Mouse (Mus musculus) splenic B cell, adult 2 months (primary cell): Measurements from ENCODE around the gene Eef2k.
A peak's percentile ranks its signal among the peaks of the same experiment; 100 is the strongest.
"Not testable (repeated sequence)": the region's sequence is repeated elsewhere in the genome, so short reads cannot be mapped to it uniquely, and the experiment has no call there.

Experiments
- DNase-seq: peaks from one replicate; pipeline ENCODE4 v3.0.0-alpha.2; 2011; ENCODE audit warnings: low read depth, low spot score
- H3K27me3 ChIP-seq: 2 replicates; pipeline ENCODE4 v1.6.1; 2012; ENCODE audit warnings: mild to moderate bottlenecking, low read length, moderate library complexity, mixed read lengths; ENCODE audit not compliant: control insufficient read depth, poor library complexity, insufficient read depth, severe bottlenecking
- H3K36me3 ChIP-seq: 2 replicates; pipeline ENCODE4 v1.6.1; 2012; ENCODE audit warnings: mild to moderate bottlenecking, low read length, moderate library complexity, mixed read lengths; ENCODE audit not compliant: control insufficient read depth, poor library complexity, insufficient read depth, severe bottlenecking

Gene Eef2k

DNA sequence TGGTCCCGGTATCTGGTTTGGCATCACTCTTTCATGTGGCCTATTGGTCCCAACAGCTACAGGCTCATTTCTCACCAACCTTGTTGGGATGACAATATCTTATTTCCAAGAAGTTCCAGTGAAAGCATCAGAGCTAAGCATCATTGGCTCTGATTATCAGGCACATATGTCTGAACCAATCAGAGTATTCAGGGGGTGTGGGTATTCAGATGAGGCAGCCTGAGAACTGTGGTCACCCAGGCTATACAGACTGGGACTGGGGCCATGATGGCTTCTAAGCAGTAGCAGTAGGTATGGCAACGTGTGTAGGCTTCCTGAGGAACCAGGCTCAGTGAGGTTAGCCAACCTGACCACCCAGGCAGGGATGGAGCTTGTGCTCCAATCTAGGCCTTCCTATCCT, 38.8 kb downstream of the Eef2k start:
- DNase-seq: no peak
- H3K27me3 ChIP-seq: no peaks in the 10 kb centered on the region
- H3K36me3 ChIP-seq: peaks cover 1% of the 10 kb centered on the region; the same call in 1 of the 2 replicates

DNA sequence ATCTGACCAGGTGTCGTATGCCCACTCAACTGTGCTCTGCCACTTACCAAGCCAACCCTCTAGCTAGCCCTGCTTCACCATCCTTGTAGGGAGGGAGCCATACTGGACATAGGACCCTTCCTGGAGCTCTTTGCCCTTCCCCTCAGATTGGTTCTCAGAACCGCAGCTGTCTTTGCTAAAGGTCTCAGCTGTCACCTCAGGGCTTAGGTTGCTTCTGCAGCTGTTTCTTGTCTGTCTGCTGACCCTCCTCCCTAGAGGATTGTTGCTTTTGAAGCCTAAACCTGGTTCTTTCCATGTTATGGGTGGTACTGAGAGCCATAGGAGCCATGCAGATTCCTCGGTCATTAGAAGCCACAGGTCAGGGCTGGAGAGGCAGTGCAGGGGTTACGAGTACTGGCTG, 40.0 kb downstream of the Eef2k start:
- H3K27me3 ChIP-seq: no peaks in the 10 kb centered on the region

DNA sequence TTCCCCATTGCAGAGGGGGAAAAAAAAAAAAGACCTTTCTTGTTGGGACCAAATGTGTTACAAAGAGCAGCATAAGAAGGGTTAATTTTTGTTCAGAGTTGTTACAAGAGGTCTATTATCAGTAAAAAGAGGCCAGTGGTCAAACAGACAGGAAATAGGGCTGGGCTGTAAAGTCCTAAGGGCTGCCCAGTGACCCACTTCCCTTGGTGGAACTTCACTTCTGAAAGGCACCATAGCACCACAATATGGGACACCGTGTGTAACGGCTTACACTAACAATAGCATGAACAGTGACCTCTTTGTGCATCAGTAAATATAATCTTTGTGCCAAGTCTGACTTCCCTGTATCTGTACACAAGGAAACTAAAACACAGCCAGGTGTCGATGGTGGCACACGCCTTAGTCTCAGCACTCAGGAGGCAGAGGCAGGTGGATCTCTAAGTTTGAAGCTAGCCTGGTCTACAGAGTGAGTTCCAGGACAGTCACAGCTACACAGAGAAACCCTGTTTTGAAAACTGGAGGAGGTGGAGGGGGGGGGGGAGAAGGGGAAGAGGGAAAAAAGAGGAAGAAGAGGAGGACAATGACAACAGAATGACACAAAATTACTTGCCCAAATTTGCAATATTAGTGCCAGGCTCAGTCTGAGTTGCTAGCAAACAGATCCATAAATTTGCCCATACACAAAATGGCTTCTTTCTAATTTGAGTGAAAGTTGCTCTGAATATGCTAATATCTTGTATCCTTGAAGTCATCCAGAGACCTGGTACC, 41.1 kb downstream of the Eef2k start:
- Histone ChIP-seq H3K27me3 (no peaks in the 10 kb centered on the region), H3K36me3 (peaks cover 1% of the 10 kb centered on the region; the same call in 1 of the 2 replicates)
- no peak for DNase-seq

More for the DNA sequence above, 40.0 kb downstream of the Eef2k start:
- no peak for DNase-seq
- H3K36me3 ChIP-seq: peaks cover 1% of the 10 kb centered on the region; the same call in 1 of the 2 replicates

DNA sequence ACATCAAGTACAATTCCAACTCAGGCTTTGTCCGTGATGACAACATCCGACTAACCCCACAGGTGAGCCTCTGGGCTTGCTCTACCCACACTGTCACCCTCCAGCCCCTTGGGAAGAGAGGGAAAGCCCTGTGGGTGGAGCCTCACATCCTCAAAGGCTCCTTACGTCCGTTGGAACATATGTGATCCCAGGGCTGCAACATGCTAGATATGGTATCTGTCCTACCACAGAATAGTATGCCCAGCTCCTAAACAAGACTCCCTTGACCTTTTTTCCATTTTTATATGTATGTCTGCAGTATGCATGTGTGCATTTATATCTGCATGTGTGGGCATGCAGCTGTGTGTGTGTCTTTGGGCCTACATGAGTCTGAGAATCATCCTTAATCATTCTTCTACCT, 42.1 kb downstream of the Eef2k start:
- no peaks in the 10 kb centered on the region for H3K27me3 ChIP-seq
- peaks cover 1% of the 10 kb centered on the region; the same call in 1 of the 2 replicates for H3K36me3 ChIP-seq
- no peak for DNase-seq

DNA sequence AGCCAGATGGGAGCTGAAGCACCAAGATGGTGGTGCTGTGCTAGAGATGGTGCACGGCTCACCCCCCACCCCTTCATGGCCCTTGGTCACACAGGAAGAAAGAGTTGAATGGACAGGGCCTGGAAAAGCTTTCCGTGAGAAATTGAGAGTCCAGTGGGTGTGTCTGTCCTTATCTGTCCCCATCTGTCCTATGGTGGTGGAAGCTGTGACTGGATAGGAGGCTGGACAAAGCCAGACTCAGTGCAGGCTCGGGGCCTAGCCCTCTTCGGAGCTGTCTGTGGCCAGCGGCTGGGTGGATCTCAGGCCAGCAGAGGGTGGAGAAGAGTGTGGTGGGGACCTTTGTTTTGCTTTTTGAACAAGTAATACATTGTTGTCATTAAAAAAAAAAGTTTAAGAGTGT, 50.5 kb downstream of the Eef2k start:
- Histone ChIP-seq H3K36me3 (no peaks in the 10 kb centered on the region), H3K27me3 (no peaks in the 10 kb centered on the region; the same call in 1 of the 2 replicates)
- no peak for DNase-seq

DNA sequence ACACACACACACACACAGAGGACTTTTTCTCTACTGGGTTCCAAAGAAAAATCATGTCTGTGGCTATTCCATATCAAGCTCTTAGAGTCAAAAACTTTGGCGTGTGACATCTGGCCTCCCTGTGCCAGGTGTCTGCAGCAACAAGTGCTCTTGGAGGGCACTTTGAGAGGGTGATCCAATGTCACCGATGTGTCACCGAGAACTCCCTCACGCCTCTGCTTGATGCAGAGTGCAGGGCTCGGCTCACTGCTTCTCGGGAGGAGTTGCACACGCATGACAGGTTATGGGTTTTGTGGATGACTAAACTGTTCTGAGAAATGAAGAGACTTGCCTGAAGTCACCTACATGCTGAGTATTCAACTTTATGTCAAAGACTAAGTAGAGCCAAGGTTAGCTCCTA, 54.4 kb downstream of the Eef2k start:
- no peaks in the 10 kb centered on the region; the same call in 1 of the 2 replicates for H3K27me3 ChIP-seq
- no peaks in the 10 kb centered on the region for H3K36me3 ChIP-seq
- DNase-seq: no peak

DNA sequence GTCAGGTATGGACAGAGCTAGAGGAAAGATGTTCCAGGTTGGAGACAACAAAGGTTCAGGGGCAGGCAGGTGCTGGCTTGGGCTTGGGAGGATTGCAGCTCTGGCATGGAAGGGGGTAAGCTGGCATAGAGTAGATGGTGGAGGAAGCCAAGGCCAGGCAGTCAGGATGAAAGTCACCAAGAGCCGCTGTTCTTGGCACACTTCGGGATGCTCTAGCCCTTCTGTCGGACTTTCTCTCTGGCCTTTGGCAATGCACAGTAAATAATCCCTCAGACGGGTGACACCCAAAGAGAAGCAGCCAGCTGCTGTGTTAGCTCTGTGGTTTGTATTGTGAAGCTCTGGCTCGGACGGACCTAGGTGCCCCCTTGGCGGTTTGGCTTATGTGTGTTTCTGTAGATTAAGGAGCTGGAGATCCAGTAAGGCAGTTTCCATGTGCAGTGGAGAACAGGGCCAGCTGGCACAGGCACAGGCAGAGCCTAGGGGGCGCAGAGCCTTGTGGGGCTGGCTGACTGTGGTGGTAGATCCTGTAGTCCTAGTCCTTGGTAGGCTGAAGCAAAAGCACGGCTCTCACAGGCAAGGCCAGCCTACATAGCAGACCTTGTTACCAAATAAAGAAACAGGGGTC, 55.2 kb downstream of the Eef2k start:
- Histone ChIP-seq H3K27me3 (no peaks in the 10 kb centered on the region; the same call in 1 of the 2 replicates), H3K36me3 (no peaks in the 10 kb centered on the region)

DNA sequence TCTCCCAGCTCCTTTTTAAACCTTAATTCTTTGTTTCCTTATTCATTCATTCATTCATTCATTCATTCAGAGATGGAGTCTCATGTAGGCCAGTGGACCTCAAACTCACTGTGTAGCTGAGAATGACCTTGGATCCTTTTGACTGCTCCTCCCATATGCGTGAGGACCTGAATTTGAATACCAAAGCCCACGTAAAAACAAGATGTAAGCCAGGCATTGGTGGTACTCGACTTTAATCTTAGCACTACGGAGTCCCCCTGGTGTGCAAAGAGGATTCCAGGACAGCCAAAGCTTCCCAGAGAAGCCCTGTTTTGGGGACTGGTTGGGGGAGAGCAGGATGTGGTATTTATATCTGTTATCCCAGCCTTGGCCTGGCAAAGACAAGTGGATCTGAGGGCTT, 57.6 kb downstream of the Eef2k start:
- no peaks in the 10 kb centered on the region for H3K36me3 ChIP-seq
- DNase-seq: no peak
- no peaks in the 10 kb centered on the region; the same call in 1 of the 2 replicates for H3K27me3 ChIP-seq

More for the DNA sequence above, 55.2 kb downstream of the Eef2k start:
- DNase-seq: no peak

DNA sequence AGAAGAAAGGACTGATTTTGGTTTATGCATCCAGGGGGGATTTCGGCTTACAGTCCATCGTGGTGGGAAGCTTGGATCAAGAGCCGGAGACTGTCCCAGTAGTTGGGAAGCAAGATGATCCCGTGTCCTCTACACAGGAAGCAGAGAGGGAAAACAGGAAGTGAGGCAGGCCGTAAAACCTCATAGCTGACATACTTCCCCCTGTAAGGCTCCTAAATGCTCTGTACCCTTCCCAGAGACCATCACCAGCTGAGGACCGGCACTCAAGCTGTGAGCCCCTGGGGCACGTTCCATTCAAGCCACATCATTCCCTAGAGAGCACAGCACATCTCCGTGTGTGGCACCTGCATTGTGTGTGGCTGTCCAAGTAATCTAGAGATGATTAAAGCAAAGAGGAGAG, 59.1 kb downstream of the Eef2k start:
- H3K36me3 ChIP-seq: no peaks in the 10 kb centered on the region

DNA sequence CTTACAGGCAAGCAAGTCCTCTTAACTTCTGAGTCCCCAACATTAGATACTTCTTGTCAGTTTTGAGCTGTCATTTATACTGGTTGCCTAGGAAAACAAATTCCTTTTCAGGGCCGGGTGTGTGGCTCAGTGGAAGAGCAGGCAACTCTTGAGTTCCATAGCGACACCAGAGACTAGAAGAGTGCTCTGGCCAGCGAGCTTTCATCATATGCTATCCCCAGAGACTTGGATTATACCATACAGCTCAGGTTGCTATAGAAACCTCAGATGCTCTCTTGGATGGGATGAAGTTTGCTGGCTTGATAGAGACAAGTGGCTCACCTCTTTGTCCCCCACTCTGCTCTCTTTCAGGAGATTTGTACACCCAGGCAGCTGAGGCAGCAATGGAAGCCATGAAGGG, 60.3 kb downstream of the Eef2k start:
- DNase-seq: no peak
- no peaks in the 10 kb centered on the region for H3K27me3 ChIP-seq
- H3K36me3 ChIP-seq: no peaks in the 10 kb centered on the region

More for the DNA sequence above, 59.1 kb downstream of the Eef2k start:
- peak; percentile 6 for DNase-seq
- no peaks in the 10 kb centered on the region; the same call in 1 of the 2 replicates for H3K27me3 ChIP-seq

DNA sequence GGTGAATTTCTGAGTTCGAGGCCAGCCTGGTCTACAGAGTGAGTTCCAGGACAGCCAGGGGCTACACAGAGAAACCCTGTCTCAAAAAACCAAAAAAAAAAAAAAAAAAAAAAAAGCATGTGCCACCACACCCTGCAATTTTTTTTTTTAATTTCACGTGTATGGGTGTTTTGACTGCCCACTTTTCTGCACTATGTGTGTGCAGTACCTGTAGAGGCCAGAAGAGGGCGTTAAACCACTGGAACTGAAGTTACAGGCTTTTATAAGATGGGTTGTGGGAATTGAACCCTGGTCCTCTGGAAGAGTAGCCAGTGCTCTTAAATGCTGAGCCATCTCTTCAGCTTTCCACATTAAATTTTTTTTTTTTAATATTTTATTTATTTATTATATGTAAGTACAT, 67.5 kb downstream of the Eef2k start:
- H3K27me3 ChIP-seq, H3K36me3 ChIP-seq: not testable (repeated sequence)
- DNase-seq: peak; percentile 28

DNA sequence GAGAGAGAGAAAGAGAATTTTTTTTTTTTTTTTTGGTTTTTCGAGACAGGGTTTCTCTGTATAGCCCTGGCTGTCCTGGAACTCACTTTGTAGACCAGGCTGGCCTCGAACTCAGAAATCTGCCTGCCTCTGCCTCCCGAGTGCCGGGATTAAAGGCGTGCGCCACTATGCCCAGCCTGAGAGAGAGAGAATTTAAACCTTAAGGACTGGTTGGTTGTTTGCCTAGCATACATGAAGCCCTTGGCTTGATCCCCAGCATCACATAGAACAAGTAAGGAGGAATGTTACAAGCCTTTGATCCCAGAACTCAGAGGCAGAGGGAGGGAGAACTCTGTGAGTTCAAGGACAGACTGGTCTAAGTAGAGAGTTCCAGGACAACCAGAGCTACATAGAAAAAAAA, 68.6 kb downstream of the Eef2k start:
- not testable (repeated sequence) for H3K36me3 ChIP-seq, DNase-seq, H3K27me3 ChIP-seq

DNA sequence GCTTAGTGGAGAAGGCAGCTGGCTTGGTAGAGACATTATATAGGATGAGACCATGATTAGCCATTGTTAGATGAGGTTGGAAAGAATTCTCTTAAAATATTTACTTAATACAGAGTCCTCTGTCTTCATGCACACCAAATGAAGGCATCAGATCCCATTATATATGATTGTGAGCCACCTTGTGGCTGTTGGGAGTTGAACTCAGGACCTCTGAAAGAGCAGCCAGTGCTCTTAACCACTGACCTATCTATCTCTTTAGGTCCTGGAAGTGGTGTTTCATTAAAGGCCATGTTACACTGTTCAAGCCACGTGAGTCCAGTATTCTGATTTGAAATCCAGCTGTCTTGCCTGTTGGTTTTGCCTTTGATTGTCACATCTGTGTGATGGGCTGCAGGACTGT, 70.7 kb downstream of the Eef2k start:
- Histone ChIP-seq H3K27me3 (no peaks in the 10 kb centered on the region), H3K36me3 (0 out of 2 replicates have a peak, but pooled peaks cover 1% of the 10 kb centered on the region)
- peak; percentile 55 for DNase-seq

DNA sequence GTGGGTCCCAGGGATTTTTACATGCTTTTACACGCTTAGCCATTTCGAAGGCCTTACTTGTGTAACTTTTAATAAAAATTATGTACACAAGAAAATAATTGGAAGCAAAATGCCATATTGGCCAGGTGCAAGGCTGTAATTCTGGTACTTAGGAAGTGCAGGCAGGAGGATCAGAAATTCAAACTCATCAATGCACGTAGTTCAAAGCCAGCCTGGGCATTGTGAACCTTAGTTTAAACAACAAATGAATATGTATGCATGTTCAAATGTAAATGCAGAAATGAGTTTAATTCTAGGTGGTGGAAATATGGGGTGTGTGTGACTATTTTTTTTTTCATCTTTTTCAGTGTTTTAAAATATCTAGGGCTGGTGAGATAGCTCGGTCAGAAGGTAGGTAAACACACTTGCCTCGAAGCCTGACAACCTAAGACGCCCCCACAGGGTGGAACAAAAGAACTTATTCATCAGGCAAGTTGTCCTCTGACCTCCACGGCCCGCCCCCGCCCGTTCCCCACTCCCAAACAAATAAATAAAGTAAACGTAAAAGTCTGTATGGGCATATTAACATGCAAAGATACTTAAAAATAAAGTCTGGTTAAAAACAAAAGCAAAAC, 73.7 kb downstream of the Eef2k start:
- no peaks in the 10 kb centered on the region for H3K36me3 ChIP-seq
- DNase-seq: no peak
- H3K27me3 ChIP-seq: no peaks in the 10 kb centered on the region

DNA sequence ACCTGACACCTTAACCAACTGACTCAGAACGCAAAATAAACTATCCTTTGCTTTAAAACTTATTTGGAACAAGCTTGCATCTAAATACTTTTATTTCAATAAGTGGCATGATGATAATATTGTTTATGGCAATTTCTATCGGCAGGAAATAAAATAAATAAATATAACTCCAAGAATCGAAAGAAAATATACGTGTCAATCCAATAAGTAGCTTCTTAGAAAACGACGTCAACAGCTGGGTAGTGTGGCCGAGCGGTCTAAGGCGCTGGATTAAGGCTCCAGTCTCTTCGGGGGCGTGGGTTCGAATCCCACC, 74.6 kb downstream of the Eef2k start:
- no peaks in the 10 kb centered on the region for H3K27me3 ChIP-seq
- no peak for DNase-seq
- H3K36me3 ChIP-seq: no peaks in the 10 kb centered on the region
